Mouse (Mus musculus): ENCODE data around the gene Riox2. TPM values are rescaled to one million over a fixed set of nuclear protein-coding genes. Genes with fewer than 3 reads are reported as not detected.
"Not testable (repeated sequence)": the region's sequence is repeated elsewhere in the genome, so short reads cannot be mapped to it uniquely, and the experiment has no call there.

The Riox2 gene
- polyA plus RNA-seq (2014; fragmentation: Nextera tagmentation; extraction: Ambion mirVana): 29.4 and 30.1 TPM in 2 replicates

GRCm38 (mm10) chr16:59471637-59472278 is at the start of gene Riox2:
Riox2 (plus strand) TSS chr16:59471775.
- 3% methylated on average over 56 of the region's 56 CpGs for WGBS (ENCODE audit: insufficient replicate concordance)
- H3K9me3 ChIP-seq (replicated peaks; ENCODE audit: control insufficient read depth, low read length): no peaks in the 10 kb centered on the region
- H3K4me3 ChIP-seq (ENCODE audit: low read depth, low read length): peak within 1 kb of the TSS; percentile 69
- peak; percentile 92 for ATAC-seq (replicated peaks; ENCODE audit: insufficient number of reproducible peaks, low FRiP score, low TSS enrichment)
- no peaks in the 10 kb centered on the region for H3K36me3 ChIP-seq (ENCODE audit: control insufficient read depth, insufficient read depth, low read length)
- no peaks in the 10 kb centered on the region for H3K27me3 ChIP-seq (ENCODE audit: control insufficient read depth, insufficient read depth, low read length)
- peaks cover 5% of the 10 kb centered on the region; the same call in 1 of the 2 replicates for H3K4me1 ChIP-seq (ENCODE audit: control insufficient read depth, insufficient read depth, low read length)
- peak within 1 kb of the TSS; percentile 68 for H3K4me2 ChIP-seq
- H3K27ac ChIP-seq (ENCODE audit: low read depth, low read length): peak within 1 kb of the TSS; percentile 55
- H3K9ac ChIP-seq (ENCODE audit: low read depth, low read length): peak within 1 kb of the TSS; percentile 74

- Histone ChIP-seq H3K4me2 (no peak overlapping the region), H3K27ac (ENCODE audit: low read depth, low read length) (no peak overlapping the region), H3K4me3 (ENCODE audit: low read depth, low read length) (no peak overlapping the region), H3K4me1 (ENCODE audit: control insufficient read depth, insufficient read depth, low read length) (no peaks in the 10 kb centered on the region), H3K9ac (ENCODE audit: low read depth, low read length) (no peak overlapping the region), H3K27me3 (ENCODE audit: control insufficient read depth, insufficient read depth, low read length) (no peaks in the 10 kb centered on the region), H3K36me3 (ENCODE audit: control insufficient read depth, insufficient read depth, low read length) (no peaks in the 10 kb centered on the region), H3K9me3 (replicated peaks; ENCODE audit: control insufficient read depth, low read length) (no peaks in the 10 kb centered on the region)
- WGBS (ENCODE audit: insufficient replicate concordance): 75% methylated on average over 7 of the region's 7 CpGs
- ATAC-seq (replicated peaks; ENCODE audit: insufficient number of reproducible peaks, low FRiP score, low TSS enrichment): no peak
These were observed 43.6 kb upstream of the Riox2 start for GRCm38 (mm10) chr16:59427960-59428359.

- Histone ChIP-seq H3K27ac (ENCODE audit: low read depth, low read length) (no peak overlapping the region), H3K9ac (ENCODE audit: low read depth, low read length) (no peak overlapping the region), H3K36me3 (ENCODE audit: control insufficient read depth, insufficient read depth, low read length) (no peaks in the 10 kb centered on the region), H3K4me1 (ENCODE audit: control insufficient read depth, insufficient read depth, low read length) (no peaks in the 10 kb centered on the region), H3K9me3 (replicated peaks; ENCODE audit: control insufficient read depth, low read length) (no peaks in the 10 kb centered on the region), H3K27me3 (ENCODE audit: control insufficient read depth, insufficient read depth, low read length) (no peaks in the 10 kb centered on the region), H3K4me3 (ENCODE audit: low read depth, low read length) (no peak overlapping the region), H3K4me2 (no peak overlapping the region)
- ATAC-seq (replicated peaks; ENCODE audit: insufficient number of reproducible peaks, low FRiP score, low TSS enrichment): no peak
- 74% methylated on average over 11 of the region's 11 CpGs for WGBS (ENCODE audit: insufficient replicate concordance)
These were observed 38.4 kb upstream of the Riox2 start for GRCm38 (mm10) chr16:59433181-59433580.

GRCm38 (mm10) chr16:59444880-59445559 is 26.6 kb upstream of the Riox2 start:
- Histone ChIP-seq H3K9me3 (replicated peaks; ENCODE audit: control insufficient read depth, low read length) (no peaks in the 10 kb centered on the region), H3K36me3 (ENCODE audit: control insufficient read depth, insufficient read depth, low read length) (no peaks in the 10 kb centered on the region), H3K27ac (ENCODE audit: low read depth, low read length) (no peak overlapping the region), H3K4me3 (ENCODE audit: low read depth, low read length) (no peak overlapping the region), H3K4me1 (ENCODE audit: control insufficient read depth, insufficient read depth, low read length) (no peaks in the 10 kb centered on the region), H3K9ac (ENCODE audit: low read depth, low read length) (no peak overlapping the region), H3K27me3 (ENCODE audit: control insufficient read depth, insufficient read depth, low read length) (no peaks in the 10 kb centered on the region), H3K4me2 (no peak overlapping the region)
- ATAC-seq (replicated peaks; ENCODE audit: insufficient number of reproducible peaks, low FRiP score, low TSS enrichment): no peak
- 83% methylated on average over 7 of the region's 7 CpGs for WGBS (ENCODE audit: insufficient replicate concordance)

GRCm38 (mm10) chr16:59448181-59448580 is 23.4 kb upstream of the Riox2 start:
- ATAC-seq (replicated peaks; ENCODE audit: insufficient number of reproducible peaks, low FRiP score, low TSS enrichment): no peak
- H3K27ac ChIP-seq (ENCODE audit: low read depth, low read length): no peak overlapping the region

GRCm38 (mm10) chr16:59449092-59449491 is 22.5 kb upstream of the Riox2 start:
- Histone ChIP-seq H3K9ac (ENCODE audit: low read depth, low read length) (no peak overlapping the region), H3K4me1 (ENCODE audit: control insufficient read depth, insufficient read depth, low read length) (no peaks in the 10 kb centered on the region), H3K27me3 (ENCODE audit: control insufficient read depth, insufficient read depth, low read length) (no peaks in the 10 kb centered on the region), H3K9me3 (replicated peaks; ENCODE audit: control insufficient read depth, low read length) (no peaks in the 10 kb centered on the region), H3K36me3 (ENCODE audit: control insufficient read depth, insufficient read depth, low read length) (no peaks in the 10 kb centered on the region), H3K27ac (ENCODE audit: low read depth, low read length) (no peak overlapping the region), H3K4me3 (ENCODE audit: low read depth, low read length) (no peak overlapping the region), H3K4me2 (no peak overlapping the region)
- ATAC-seq (replicated peaks; ENCODE audit: insufficient number of reproducible peaks, low FRiP score, low TSS enrichment): no peak

More at GRCm38 (mm10) chr16:59448181-59448580, 23.4 kb upstream of the Riox2 start:
- Histone ChIP-seq H3K27me3 (ENCODE audit: control insufficient read depth, insufficient read depth, low read length) (no peaks in the 10 kb centered on the region), H3K4me3 (ENCODE audit: low read depth, low read length) (no peak overlapping the region), H3K9ac (ENCODE audit: low read depth, low read length) (no peak overlapping the region), H3K9me3 (replicated peaks; ENCODE audit: control insufficient read depth, low read length) (no peaks in the 10 kb centered on the region), H3K4me1 (ENCODE audit: control insufficient read depth, insufficient read depth, low read length) (no peaks in the 10 kb centered on the region), H3K4me2 (no peak overlapping the region), H3K36me3 (ENCODE audit: control insufficient read depth, insufficient read depth, low read length) (no peaks in the 10 kb centered on the region)
- 76% methylated on average over 1 of the region's 1 CpGs for WGBS (ENCODE audit: insufficient replicate concordance)

- Histone ChIP-seq H3K27ac (ENCODE audit: low read depth, low read length) (no peak overlapping the region), H3K4me1 (ENCODE audit: control insufficient read depth, insufficient read depth, low read length) (no peaks in the 10 kb centered on the region), H3K27me3 (ENCODE audit: control insufficient read depth, insufficient read depth, low read length) (no peaks in the 10 kb centered on the region), H3K9ac (ENCODE audit: low read depth, low read length) (no peak overlapping the region), H3K4me3 (ENCODE audit: low read depth, low read length) (no peak overlapping the region), H3K4me2 (no peak overlapping the region), H3K9me3 (replicated peaks; ENCODE audit: control insufficient read depth, low read length) (no peaks in the 10 kb centered on the region), H3K36me3 (ENCODE audit: control insufficient read depth, insufficient read depth, low read length) (no peaks in the 10 kb centered on the region)
- no peak for ATAC-seq (replicated peaks; ENCODE audit: insufficient number of reproducible peaks, low FRiP score, low TSS enrichment)
- 81% methylated on average over 5 of the region's 5 CpGs for WGBS (ENCODE audit: insufficient replicate concordance)
These were observed 19.8 kb upstream of the Riox2 start for GRCm38 (mm10) chr16:59451813-59452212.

- not testable (repeated sequence) for ATAC-seq (replicated peaks; ENCODE audit: insufficient number of reproducible peaks, low FRiP score, low TSS enrichment); H3K4me3 ChIP-seq (ENCODE audit: low read depth, low read length); H3K4me1 ChIP-seq (ENCODE audit: control insufficient read depth, insufficient read depth, low read length); H3K9me3 ChIP-seq (replicated peaks; ENCODE audit: control insufficient read depth, low read length); H3K27ac ChIP-seq (ENCODE audit: low read depth, low read length); H3K4me2 ChIP-seq; H3K27me3 ChIP-seq (ENCODE audit: control insufficient read depth, insufficient read depth, low read length); H3K36me3 ChIP-seq (ENCODE audit: control insufficient read depth, insufficient read depth, low read length); H3K9ac ChIP-seq (ENCODE audit: low read depth, low read length)
- 87% methylated on average over 5 of the region's 5 CpGs for WGBS (ENCODE audit: insufficient replicate concordance)
These were observed 12.2 kb upstream of the Riox2 start for GRCm38 (mm10) chr16:59459259-59459861.
